Mouse (Mus musculus) heart, embryonic 12.5 days (tissue): ENCODE measurements around the gene Anpep. TPM values are rescaled to one million over a fixed set of nuclear protein-coding genes. Genes with fewer than 3 reads are reported as not detected.

ENCODE experiments used
- ATAC-seq: fragments of 200-750 bp; cut with Nextera tagmentation; 2 replicates; pipeline ENCODE4 v1.8.0; 2017; ENCODE audit warnings: moderate TSS enrichment, moderate library complexity; ENCODE audit not compliant: insufficient number of reproducible peaks, low FRiP score
- H3K27ac ChIP-seq: fragments of 300-500 bp; sonication (generic); 2 replicates; pipeline ENCODE4 v1.5.1; 2016; ENCODE audit warnings: mild to moderate bottlenecking, moderate library complexity; ENCODE audit not compliant: poor library complexity, severe bottlenecking
- H3K27me3 ChIP-seq: fragments of 300-500 bp; sonication (generic); replicated peaks from 2 replicates; pipeline ENCODE4 v1.6.1; 2016; ENCODE audit warnings: mild to moderate bottlenecking, moderate library complexity
- H3K36me3 ChIP-seq: fragments of 300-500 bp; sonication (generic); 2 replicates; pipeline ENCODE4 v1.6.1; 2016; ENCODE audit warnings: mild to moderate bottlenecking, moderate library complexity
- H3K4me1 ChIP-seq: fragments of 300-500 bp; sonication (generic); replicated peaks from 2 replicates; pipeline ENCODE4 v1.6.1; 2016; ENCODE audit warnings: mild to moderate bottlenecking
- H3K4me2 ChIP-seq: fragments of 300-500 bp; sonication (generic); 2 replicates; pipeline ENCODE4 v1.6.1; 2016; ENCODE audit warnings: mild to moderate bottlenecking, moderate library complexity
- H3K4me3 ChIP-seq: fragments of 300-500 bp; sonication (generic); 2 replicates; pipeline ENCODE4 v1.5.1; 2016; ENCODE audit warnings: mild to moderate bottlenecking
- H3K9ac ChIP-seq: fragments of 300-500 bp; sonication (generic); 2 replicates; pipeline ENCODE4 v1.6.1; 2016; ENCODE audit warnings: mild to moderate bottlenecking, moderate library complexity
- H3K9me3 ChIP-seq: fragments of 300-500 bp; sonication (generic); replicated peaks from 2 replicates; pipeline ENCODE4 v1.6.1; 2016; ENCODE audit warnings: mild to moderate bottlenecking, moderate library complexity
- WGBS: fragments of 180-500 bp; shearing (Covaris S2); methylation state at CpG from one replicate; pipeline ENCODE4 v1.1.7; 2016; 5-methylcytosine and 5-hydroxymethylcytosine counted together
- polyA plus RNA-seq: library from polyadenylated mRNA; unstranded; fragments of >200 nt; fragmentation: Nextera tagmentation; extraction: Ambion mirVana; gene quantifications from 2 replicates; pipeline ENCODE4 v1.2.1, GENCODE M21; 2016

Gene Anpep
- polyA plus RNA-seq: 6.7 and 9.7 TPM in 2 replicates

- 63% methylated on average over 9 of the region's 9 CpGs for WGBS
- ATAC-seq: no peak
- no peaks in the 10 kb centered on the region for H3K36me3 ChIP-seq
- no peak within 1 kb of the TSS for H3K4me3 ChIP-seq
- H3K9ac ChIP-seq: no peak within 1 kb of the TSS
- H3K27ac ChIP-seq: no peak within 1 kb of the TSS
- no peak within 1 kb of the TSS for H3K4me2 ChIP-seq
- no peaks in the 10 kb centered on the region for H3K27me3 ChIP-seq
- H3K9me3 ChIP-seq: no peaks in the 10 kb centered on the region
- H3K4me1 ChIP-seq: peaks cover 19% of the 10 kb centered on the region
These were observed at the start of gene Anpep for GRCm38 (mm10) chr7:79860811-79861210. TSS of gene Anpep (minus strand) at chr7:79861059.

- no peak for ATAC-seq
- Histone ChIP-seq H3K9me3 (no peaks in the 10 kb centered on the region), H3K9ac (no peak overlapping the region), H3K4me1 (0 out of 2 replicates have a peak, but pooled peaks cover 4% of the 10 kb centered on the region), H3K27ac (no peak overlapping the region), H3K36me3 (peaks cover 63% of the 10 kb centered on the region), H3K4me3 (no peak overlapping the region), H3K4me2 (no peak overlapping the region), H3K27me3 (no peaks in the 10 kb centered on the region)
- 66% methylated on average over 2 of the region's 2 CpGs for WGBS
These were observed 46.5 kb upstream of the Anpep start for GRCm38 (mm10) chr7:79907356-79907755.

- WGBS: 93% methylated on average over 3 of the region's 3 CpGs
- H3K4me2 ChIP-seq: no peak overlapping the region
These were observed 46.1 kb upstream of the Anpep start for GRCm38 (mm10) chr7:79906914-79907313.

GRCm38 (mm10) chr7:79905193-79905592 is 44.3 kb upstream of the Anpep start:
- Histone ChIP-seq H3K27me3 (no peaks in the 10 kb centered on the region), H3K4me1 (0 out of 2 replicates have a peak, but pooled peaks cover 4% of the 10 kb centered on the region), H3K4me2 (no peak overlapping the region), H3K36me3 (peaks cover 70% of the 10 kb centered on the region), H3K9me3 (no peaks in the 10 kb centered on the region), H3K27ac (no peak overlapping the region), H3K9ac (no peak overlapping the region), H3K4me3 (no peak overlapping the region)
- ATAC-seq: no peak
- WGBS: 84% methylated on average over 4 of the region's 4 CpGs

More at GRCm38 (mm10) chr7:79906914-79907313, 46.1 kb upstream of the Anpep start:
- H3K27ac ChIP-seq: no peak overlapping the region
- 0 out of 2 replicates have a peak, but pooled peaks cover 4% of the 10 kb centered on the region for H3K4me1 ChIP-seq
- no peak for ATAC-seq
- H3K36me3 ChIP-seq: peaks cover 67% of the 10 kb centered on the region
- no peaks in the 10 kb centered on the region for H3K9me3 ChIP-seq
- H3K9ac ChIP-seq: no peak overlapping the region
- no peaks in the 10 kb centered on the region for H3K27me3 ChIP-seq
- H3K4me3 ChIP-seq: no peak overlapping the region

GRCm38 (mm10) chr7:79903160-79903792 is 42.4 kb upstream of the Anpep start:
- Histone ChIP-seq H3K9me3 (no peaks in the 10 kb centered on the region), H3K27me3 (no peaks in the 10 kb centered on the region), H3K36me3 (peaks cover 62% of the 10 kb centered on the region), H3K9ac (no peak overlapping the region), H3K4me1 (0 out of 2 replicates have a peak, but pooled peaks cover 4% of the 10 kb centered on the region), H3K4me3 (no peak overlapping the region), H3K27ac (no peak overlapping the region), H3K4me2 (no peak overlapping the region)
- 60% methylated on average over 8 of the region's 8 CpGs for WGBS
- no peak for ATAC-seq

- peaks cover 46% of the 10 kb centered on the region for H3K36me3 ChIP-seq
- no peak overlapping the region for H3K4me2 ChIP-seq
- H3K9me3 ChIP-seq: no peaks in the 10 kb centered on the region
- no peak overlapping the region for H3K27ac ChIP-seq
- 0 out of 2 replicates have a peak, but pooled peaks cover 4% of the 10 kb centered on the region for H3K4me1 ChIP-seq
- H3K27me3 ChIP-seq: no peaks in the 10 kb centered on the region
- 92% methylated on average over 6 of the region's 6 CpGs for WGBS
- no peak overlapping the region for H3K4me3 ChIP-seq
- H3K9ac ChIP-seq: no peak overlapping the region
- ATAC-seq: no peak
These were observed 39.9 kb upstream of the Anpep start for GRCm38 (mm10) chr7:79900753-79901152.

GRCm38 (mm10) chr7:79895225-79895624 is 34.4 kb upstream of the Anpep start:
- H3K9ac ChIP-seq: no peak overlapping the region
- no peak for ATAC-seq
- H3K36me3 ChIP-seq: peaks cover 29% of the 10 kb centered on the region
- no peak overlapping the region for H3K4me3 ChIP-seq
- no peaks in the 10 kb centered on the region for H3K9me3 ChIP-seq
- H3K27ac ChIP-seq: no peak overlapping the region
- WGBS: 74% methylated on average over 3 of the region's 3 CpGs
- peaks cover 31% of the 10 kb centered on the region for H3K4me1 ChIP-seq
- no peaks in the 10 kb centered on the region for H3K27me3 ChIP-seq
- H3K4me2 ChIP-seq: no peak overlapping the region

- H3K27me3 ChIP-seq: no peaks in the 10 kb centered on the region
- ATAC-seq: no peak
- no peak overlapping the region for H3K4me2 ChIP-seq
- H3K27ac ChIP-seq: no peak overlapping the region
- H3K9ac ChIP-seq: no peak overlapping the region
- 89% methylated on average over 1 of the region's 1 CpGs for WGBS
- peaks cover 33% of the 10 kb centered on the region for H3K4me1 ChIP-seq
- H3K4me3 ChIP-seq: no peak overlapping the region
- H3K9me3 ChIP-seq: no peaks in the 10 kb centered on the region
- peaks cover 29% of the 10 kb centered on the region for H3K36me3 ChIP-seq
These were observed 33.9 kb upstream of the Anpep start for GRCm38 (mm10) chr7:79894790-79895189.

GRCm38 (mm10) chr7:79892576-79893428 is 31.9 kb upstream of the Anpep start:
- Histone ChIP-seq H3K36me3 (peaks cover 30% of the 10 kb centered on the region), H3K4me2 (no peak overlapping the region), H3K27me3 (no peaks in the 10 kb centered on the region), H3K9me3 (no peaks in the 10 kb centered on the region), H3K4me1 (peaks cover 33% of the 10 kb centered on the region), H3K9ac (no peak overlapping the region), H3K4me3 (no peak overlapping the region), H3K27ac (no peak overlapping the region)
- no peak for ATAC-seq
- 62% methylated on average over 6 of the region's 6 CpGs for WGBS

GRCm38 (mm10) chr7:79890436-79891221 is 29.8 kb upstream of the Anpep start:
- Histone ChIP-seq H3K9me3 (no peaks in the 10 kb centered on the region), H3K4me2 (no peak overlapping the region), H3K36me3 (peaks cover 24% of the 10 kb centered on the region), H3K9ac (no peak overlapping the region), H3K27ac (no peak overlapping the region), H3K27me3 (no peaks in the 10 kb centered on the region), H3K4me3 (no peak overlapping the region), H3K4me1 (peaks cover 40% of the 10 kb centered on the region)
- 76% methylated on average over 15 of the region's 15 CpGs for WGBS
- ATAC-seq: no peak

- 79% methylated on average over 9 of the region's 9 CpGs for WGBS
- peaks cover 40% of the 10 kb centered on the region for H3K4me1 ChIP-seq
- no peak overlapping the region for H3K4me3 ChIP-seq
- H3K9ac ChIP-seq: no peak overlapping the region
- no peaks in the 10 kb centered on the region for H3K9me3 ChIP-seq
- peaks cover 20% of the 10 kb centered on the region for H3K36me3 ChIP-seq
- ATAC-seq: no peak
- no peak overlapping the region for H3K4me2 ChIP-seq
- H3K27me3 ChIP-seq: no peaks in the 10 kb centered on the region
- H3K27ac ChIP-seq: no peak overlapping the region
These were observed 27.7 kb upstream of the Anpep start for GRCm38 (mm10) chr7:79888603-79889002.
